Mouse (Mus musculus) heart, postnatal 25 days (tissue): ENCODE results near the gene Rftn1. TPM values are rescaled to one million over a fixed set of nuclear protein-coding genes. Genes with fewer than 3 reads are reported as not detected.
A peak's percentile ranks its signal among the peaks of the same experiment; 100 is the strongest.

ENCODE experiments used
- DNase-seq: peaks from one replicate; pipeline ENCODE4 v3.0.0; 2022; ENCODE audit warnings: low spot score
- intact Hi-C: fragments of 180-260 bp; cut with DNase I; formaldehyde crosslinking; loops from one replicate; pipeline ENCODE4 v1.15.1; 2025
- total RNA-seq, 2 experiments: library from RNA; stranded (reverse); gene quantifications; 2 replicates each; pipeline ENCODE4 v1.2.3; 2021

The Rftn1 gene
- total RNA-seq, 2 experiments from 2014 or later, result 50.3 to 51.5 TPM

GRCm38 (mm10) chr17:49976678-49977423 is 213.6 kb downstream of the Rftn1 start:
- no peak for DNase-seq
- intact Hi-C loops, result no loop called here

DNA sequence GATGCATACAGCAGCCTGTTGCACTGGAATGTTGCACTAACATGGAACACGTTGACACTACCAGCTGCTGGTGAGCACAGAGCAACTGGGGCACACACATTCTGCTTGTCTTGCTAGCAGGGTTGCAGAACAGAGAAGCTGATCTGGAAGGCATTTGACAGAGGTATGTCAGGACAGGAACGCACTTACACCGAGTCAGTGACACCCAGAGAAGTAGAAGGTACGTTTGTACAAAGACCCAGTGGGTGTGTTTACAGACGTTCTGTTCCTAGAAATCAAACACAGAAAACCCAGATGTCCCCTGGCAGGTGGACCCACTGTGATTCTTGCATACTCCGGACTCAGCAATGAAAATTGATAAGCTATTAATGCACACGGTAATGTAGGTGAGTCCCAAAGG is 215.0 kb downstream of the Rftn1 start:
- intact Hi-C loops, result no loop called here
- DNase-seq, result no peak

- no peak for DNase-seq
- intact Hi-C loops, result no loop called here
These were observed 215.5 kb downstream of the Rftn1 start for GRCm38 (mm10) chr17:49974996-49975395.

GRCm38 (mm10) chr17:49972164-49972563 is 218.3 kb downstream of the Rftn1 start:
- intact Hi-C loops, result no loop called here
- no peak for DNase-seq

DNA sequence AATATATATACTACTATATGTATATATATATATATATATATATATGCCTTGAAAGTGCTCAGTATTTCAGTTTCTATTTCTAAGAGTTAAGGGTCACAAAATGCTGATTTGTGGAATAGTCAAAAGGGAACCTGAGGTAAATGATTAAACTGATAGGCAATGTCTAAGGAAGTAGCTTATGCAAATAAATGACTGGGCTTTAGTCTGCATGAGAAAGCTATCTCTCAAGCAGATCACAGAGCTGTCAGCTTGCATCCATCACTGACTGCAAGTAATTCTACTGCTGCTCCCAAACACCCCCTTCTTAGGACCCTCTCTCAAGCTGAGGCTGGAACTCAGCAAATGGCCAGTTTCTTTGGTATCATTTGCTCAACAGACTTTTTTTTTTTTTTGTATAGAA is 219.4 kb downstream of the Rftn1 start:
- intact Hi-C loops, result no loop called here
- DNase-seq, result no peak

- intact Hi-C loops, result loop anchor here (1.0 kb wide), 2 partner anchors 222 to 269 kb away; partner anchors contain the start of gene Rftn1
- DNase-seq, result no peak
These were observed 221.8 kb downstream of the Rftn1 start for GRCm38 (mm10) chr17:49968467-49969207.

- no peak for DNase-seq
- intact Hi-C loops, result no loop called here
These were observed 224.4 kb downstream of the Rftn1 start for GRCm38 (mm10) chr17:49965846-49966762.

DNA sequence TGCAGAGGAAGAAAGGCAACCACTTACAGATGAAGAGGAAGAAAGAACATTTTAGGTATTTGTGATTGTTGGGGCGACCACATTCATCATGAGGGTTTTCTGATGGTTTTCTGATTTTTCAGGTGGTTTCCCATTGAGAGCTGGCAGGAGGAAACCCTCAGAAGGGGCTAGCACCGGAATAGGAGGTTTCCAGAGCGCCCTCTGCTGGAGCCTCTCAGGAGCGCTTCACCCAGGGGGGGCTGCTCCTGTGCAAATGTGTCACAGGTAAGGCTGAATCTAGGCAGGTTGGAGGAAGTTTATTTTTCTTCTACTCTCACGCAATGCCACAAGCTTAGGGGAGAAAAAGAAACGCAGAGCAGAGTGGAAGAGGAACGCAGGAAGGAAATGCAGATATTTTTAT is 225.4 kb downstream of the Rftn1 start:
- intact Hi-C loops, result no loop called here
- no peak for DNase-seq

DNA sequence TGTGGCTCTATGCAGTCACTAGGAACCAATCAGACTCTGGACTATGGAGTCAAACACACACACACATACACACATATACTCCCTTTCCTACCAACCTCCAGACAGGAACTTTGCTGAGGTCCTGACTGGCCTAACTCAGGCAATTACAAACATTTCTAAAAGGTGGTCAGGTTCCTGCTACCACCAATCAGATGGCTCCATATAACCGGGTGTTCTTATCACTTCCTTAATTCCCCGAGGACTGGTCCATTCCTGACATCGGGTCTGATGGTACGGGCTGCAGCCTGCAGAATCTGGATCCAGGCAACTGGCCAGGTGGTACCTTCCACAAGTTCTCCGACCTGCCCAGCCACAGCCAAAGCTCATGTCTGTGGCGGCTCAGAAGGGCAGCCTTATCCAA is 226.0 kb downstream of the Rftn1 start:
- intact Hi-C loops, result no loop called here
- DNase-seq, result no peak

- intact Hi-C loops, result no loop called here
- DNase-seq, result no peak
These were observed 231.5 kb downstream of the Rftn1 start for GRCm38 (mm10) chr17:49959021-49959420.

GRCm38 (mm10) chr17:49951856-49952607 is 238.4 kb downstream of the Rftn1 start:
- intact Hi-C loops, result loop anchor here (1.0 to 5.0 kb wide), 2 partner anchors 240 to 285 kb away; partner anchors contain the start of gene Rftn1
- peak; percentile 38 for DNase-seq

DNA sequence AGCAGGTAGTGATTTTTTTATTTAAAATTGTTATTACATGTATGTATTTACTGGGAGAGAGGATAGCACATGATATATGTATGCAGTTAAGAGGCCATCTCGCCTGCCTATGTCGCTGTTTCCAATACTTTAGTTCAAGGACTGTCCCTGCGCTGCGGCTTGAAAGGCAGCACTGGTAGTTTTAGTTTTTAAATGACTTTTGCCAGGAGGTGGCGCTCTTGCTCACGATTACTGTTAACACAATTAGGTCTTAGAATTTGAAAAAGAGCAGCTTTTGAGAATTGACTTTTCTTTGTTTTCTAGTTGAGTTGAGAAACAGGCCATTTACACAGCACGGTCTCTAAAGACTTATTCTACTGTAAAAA is 239.0 kb downstream of the Rftn1 start:
- intact Hi-C loops, result loop anchor here (1.0 to 5.0 kb wide), 2 partner anchors 241 to 286 kb away; partner anchors contain the start of gene Rftn1
- DNase-seq, result peak; percentile 33

GRCm38 (mm10) chr17:49942674-49943073 is 247.8 kb downstream of the Rftn1 start:
- DNase-seq, result no peak
- intact Hi-C loops, result no loop called here

Other genes starting within 250 kb of the Rftn1 start
- gene Dazl, start 103.0 kb upstream of the Rftn1 start, total RNA-seq, result under 1 TPM in 1 of 2 experiments, not detected in 1; 0.20 TPM